Mouse (Mus musculus) left cerebral cortex, postnatal 25 days (tissue): ENCODE data around the gene Ivd. TPM values are rescaled to one million over a fixed set of nuclear protein-coding genes. Genes with fewer than 3 reads are reported as not detected.

Experiments used
- DNase-seq, 2 experiments: peaks; one replicate each; pipeline ENCODE4 v3.0.0; 2022; ENCODE audit warnings: low spot score in 2 of 2, mixed read lengths in 1 of 2
- intact Hi-C: fragments of 180-260 bp; cut with DNase I; formaldehyde crosslinking; loops from one replicate; pipeline ENCODE4 v1.15.1; 2025
- total RNA-seq, 2 experiments: library from RNA; stranded (reverse); gene quantifications; 2 replicates each; pipeline ENCODE4 v1.2.3; 2021

The Ivd gene
- total RNA-seq, 2 experiments from 2014 or later: 57.3 to 70.7 TPM

GRCm38 (mm10) chr2:118876453-118876852 lies 14.7 kb downstream of the Ivd start:
- no peak for DNase-seq
- intact Hi-C loops: no loop called here

GRCm38 (mm10) chr2:118881019-118881418 lies 19.3 kb downstream of the Ivd start:
- intact Hi-C loops: loop anchor here (5.0 to 10.0 kb wide), 2 partner anchors 394 to 616 kb away; no protein-coding TSS in a partner anchor
- DNase-seq: no peak

- intact Hi-C loops: loop anchor here (2.0 to 10.0 kb wide), 6 partner anchors 119 to 617 kb away; partner anchors contain the start of genes Ccdc9b and Inafm2
- no peak for DNase-seq
These were observed 20.2 kb downstream of the Ivd start for GRCm38 (mm10) chr2:118881956-118882355.

- DNase-seq: peak; percentile 87 to 89
- intact Hi-C loops: loop anchor here (1.0 to 10.0 kb wide), 7 partner anchors 93 to 618 kb away; partner anchors contain the start of genes Ccdc9b and Inafm2
These were observed 21.3 kb downstream of the Ivd start for GRCm38 (mm10) chr2:118882840-118883679.

GRCm38 (mm10) chr2:118887440-118887839 lies 25.7 kb downstream of the Ivd start:
- intact Hi-C loops: loop anchor here (10.0 kb wide), 1 partner anchor 623 kb away; no protein-coding TSS in a partner anchor
- DNase-seq: no peak

GRCm38 (mm10) chr2:118887845-118888548 lies 26.2 kb downstream of the Ivd start:
- intact Hi-C loops: loop anchor here (10.0 kb wide), 1 partner anchor 623 kb away; no protein-coding TSS in a partner anchor

GRCm38 (mm10) chr2:118891173-118891572 lies 29.4 kb downstream of the Ivd start:
- intact Hi-C loops: no loop called here

More at GRCm38 (mm10) chr2:118887845-118888548, 26.2 kb downstream of the Ivd start:
- no peak for DNase-seq

GRCm38 (mm10) chr2:118895990-118896913 lies 34.5 kb downstream of the Ivd start:
- intact Hi-C loops: loop anchor here (2.0 kb wide), 1 partner anchor 79 kb away; no protein-coding TSS in a partner anchor
- no peak for DNase-seq

More at GRCm38 (mm10) chr2:118891173-118891572, 29.4 kb downstream of the Ivd start:
- DNase-seq: no peak

GRCm38 (mm10) chr2:118896914-118897291 lies 35.1 kb downstream of the Ivd start:
- DNase-seq: no peak
- intact Hi-C loops: loop anchor here (2.0 kb wide), 1 partner anchor 78 kb away; no protein-coding TSS in a partner anchor

- no peak for DNase-seq
- intact Hi-C loops: loop anchor here (2.0 kb wide), 1 partner anchor 77 kb away; no protein-coding TSS in a partner anchor
These were observed 35.6 kb downstream of the Ivd start for GRCm38 (mm10) chr2:118897392-118897791.

GRCm38 (mm10) chr2:118897808-118898207 lies 36.1 kb downstream of the Ivd start:
- DNase-seq: no peak
- intact Hi-C loops: loop anchor here (2.0 kb wide), 1 partner anchor 77 kb away; no protein-coding TSS in a partner anchor

GRCm38 (mm10) chr2:118898771-118899170 lies 37.0 kb downstream of the Ivd start:
- no peak for DNase-seq
- intact Hi-C loops: no loop called here

GRCm38 (mm10) chr2:118899306-118899705 lies 37.6 kb downstream of the Ivd start:
- intact Hi-C loops: no loop called here
- DNase-seq: no peak

- DNase-seq: peak; percentile 35 to 63
- intact Hi-C loops: no loop called here
These were observed 38.4 kb downstream of the Ivd start, which contains the start of gene Bahd1 for GRCm38 (mm10) chr2:118899981-118900825. Bahd1 (plus strand) TSS chr2:118900377.

- intact Hi-C loops: no loop called here
- DNase-seq: peak in 1 of 2 experiments; percentile 16
These were observed 39.0 kb downstream of the Ivd start for GRCm38 (mm10) chr2:118900826-118901140.

GRCm38 (mm10) chr2:118901175-118902031 lies 39.6 kb downstream of the Ivd start:
- peak; percentile 98 for DNase-seq
- intact Hi-C loops: loop anchor here (2.0 kb wide), 1 partner anchor 75 kb away; no protein-coding TSS in a partner anchor
